Mouse (Mus musculus) kidney, adult 2 months (tissue): ENCODE measurements around the gene Gm21885.

Experiments used
- CTCF ChIP-seq: fragments of 200-500 bp; conservative IDR thresholded peaks from 2 replicates; pipeline ENCODE4 v1.5.1; 2011; ENCODE audit warnings: low read depth, mild to moderate bottlenecking, control low read depth, low read length, moderate library complexity, mixed read lengths; ENCODE audit not compliant: insufficient read depth, insufficient read length
- POLR2A ChIP-seq: fragments of 200-500 bp; IDR thresholded peaks from one replicate; pipeline ENCODE4 v1.6.1; 2011; ENCODE audit warnings: low read depth, low read length, control low read depth

DNA sequence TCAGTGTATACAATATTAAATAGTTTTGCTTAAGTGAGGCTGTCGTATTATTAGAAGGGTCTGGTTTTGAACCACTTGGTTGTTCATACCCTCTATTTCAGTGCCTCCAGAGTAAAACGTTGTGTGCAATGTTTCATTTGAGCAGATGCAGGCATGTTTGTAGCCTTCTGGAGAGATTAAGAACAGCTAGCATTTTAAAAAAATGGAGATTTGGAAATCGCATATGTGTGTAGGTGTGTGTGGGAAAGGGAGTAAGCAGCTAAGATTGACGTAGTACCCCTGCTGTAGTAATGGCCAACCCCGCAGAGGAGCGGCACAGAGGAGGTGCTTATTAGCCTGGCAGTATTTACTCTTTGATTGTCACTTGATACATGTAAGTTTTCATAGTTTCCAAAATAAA is 51.1 kb downstream of the Gm21885 start:
- TF ChIP-seq CTCF, result no peak
- TF ChIP-seq POLR2A, result no peak
